Mouse (Mus musculus) embryonic facial prominence, embryonic 15.5 days (tissue): ENCODE measurements around the gene Apoh. TPM values are rescaled to one million over a fixed set of nuclear protein-coding genes. Genes with fewer than 3 reads are reported as not detected.

Experiments
- ATAC-seq: fragments of 200-750 bp; cut with Nextera tagmentation; 2 replicates; pipeline ENCODE4 v1.8.0; 2017; ENCODE audit warnings: low read depth, moderate TSS enrichment; ENCODE audit not compliant: insufficient number of reproducible peaks, low FRiP score, low TSS enrichment
- H3K27ac ChIP-seq: fragments of 300-500 bp; sonication (generic); replicated peaks from 2 replicates; pipeline ENCODE4 v1.5.1; 2015; ENCODE audit warnings: mild to moderate bottlenecking, inconsistent platforms
- H3K27me3 ChIP-seq: fragments of 300-500 bp; sonication (generic); 2 replicates; pipeline ENCODE4 v1.6.1; 2015; ENCODE audit warnings: inconsistent platforms
- H3K36me3 ChIP-seq: fragments of 300-500 bp; sonication (generic); 2 replicates; pipeline ENCODE4 v1.6.1; 2015; ENCODE audit warnings: mild to moderate bottlenecking, inconsistent platforms
- H3K4me1 ChIP-seq: fragments of 300-500 bp; sonication (generic); 2 replicates; pipeline ENCODE4 v1.6.1; 2015; ENCODE audit warnings: inconsistent platforms
- H3K4me2 ChIP-seq: fragments of 300-500 bp; sonication (generic); replicated peaks from 2 replicates; pipeline ENCODE4 v1.6.1; 2015; ENCODE audit warnings: mild to moderate bottlenecking, inconsistent platforms
- H3K4me3 ChIP-seq: fragments of 300-500 bp; sonication (generic); replicated peaks from 2 replicates; pipeline ENCODE4 v1.5.1; 2015; ENCODE audit warnings: mild to moderate bottlenecking, inconsistent platforms
- H3K9ac ChIP-seq: fragments of 300-500 bp; sonication (generic); 2 replicates; pipeline ENCODE4 v1.6.1; 2015; ENCODE audit warnings: inconsistent platforms
- H3K9me3 ChIP-seq: fragments of 300-500 bp; sonication (generic); replicated peaks from 2 replicates; pipeline ENCODE4 v1.6.1; 2016; ENCODE audit warnings: inconsistent platforms
- WGBS: fragments of 180-500 bp; shearing (Covaris S2); methylation state at CpG from one replicate; pipeline ENCODE4 v1.1.7; 2015; 5-methylcytosine and 5-hydroxymethylcytosine counted together
- polyA plus RNA-seq: library from polyadenylated mRNA; unstranded; fragments of >200 nt; fragmentation: Nextera tagmentation; extraction: Ambion mirVana; gene quantifications from 2 replicates; pipeline ENCODE4 v1.2.1, GENCODE M21; 2015

The Apoh gene
- polyA plus RNA-seq = 0.62 TPM in 1 of 2 replicates, not detected in the other

GRCm38 (mm10) chr11:108342781-108343768 lies at the start of gene Apoh:
Apoh (plus strand) TSS chr11:108343354.
- Histone ChIP-seq H3K27ac (peak within 1 kb of the TSS; percentile 78), H3K4me2 (peak within 1 kb of the TSS; percentile 94), H3K4me3 (peak within 1 kb of the TSS; percentile 77), H3K9me3 (no peaks in the 10 kb centered on the region), H3K4me1 (peaks cover 22% of the 10 kb centered on the region), H3K27me3 (no peaks in the 10 kb centered on the region), H3K9ac (peak within 1 kb of the TSS; percentile 70), H3K36me3 (0 out of 2 replicates have a peak, but pooled peaks cover 3% of the 10 kb centered on the region)
- WGBS = under 1% methylated on average over 75 of the region's 75 CpGs
- ATAC-seq = 0 out of 2 replicates have a peak, but pooled peaks have one; percentile 0

- Histone ChIP-seq H3K27me3 (no peaks in the 10 kb centered on the region), H3K4me1 (no peaks in the 10 kb centered on the region), H3K9ac (no peak overlapping the region), H3K36me3 (no peaks in the 10 kb centered on the region), H3K4me3 (no peak overlapping the region), H3K4me2 (no peak overlapping the region), H3K9me3 (no peaks in the 10 kb centered on the region), H3K27ac (no peak overlapping the region)
- ATAC-seq = no peak
- WGBS = 65% methylated on average over 3 of the region's 3 CpGs
Observed at GRCm38 (mm10) chr11:108293843-108294242, 49.3 kb upstream of the Apoh start.

- no peak overlapping the region for H3K4me3 ChIP-seq
- 91% methylated on average over 12 of the region's 12 CpGs for WGBS
- no peaks in the 10 kb centered on the region for H3K9me3 ChIP-seq
- H3K36me3 ChIP-seq = no peaks in the 10 kb centered on the region
- H3K4me1 ChIP-seq = no peaks in the 10 kb centered on the region
- no peak overlapping the region for H3K4me2 ChIP-seq
- no peak overlapping the region for H3K27ac ChIP-seq
- no peak for ATAC-seq
- no peak overlapping the region for H3K9ac ChIP-seq
- H3K27me3 ChIP-seq = no peaks in the 10 kb centered on the region
Observed at GRCm38 (mm10) chr11:108294305-108294813, 48.8 kb upstream of the Apoh start.

- no peaks in the 10 kb centered on the region for H3K9me3 ChIP-seq
- H3K4me3 ChIP-seq = no peak overlapping the region
- no peaks in the 10 kb centered on the region for H3K27me3 ChIP-seq
- H3K4me2 ChIP-seq = no peak overlapping the region
- H3K36me3 ChIP-seq = no peaks in the 10 kb centered on the region
- no peak overlapping the region for H3K27ac ChIP-seq
- 0 out of 2 replicates have a peak, but pooled peaks cover 5% of the 10 kb centered on the region for H3K4me1 ChIP-seq
- H3K9ac ChIP-seq = no peak overlapping the region
- no peak for ATAC-seq
Observed at GRCm38 (mm10) chr11:108295373-108295772, 47.8 kb upstream of the Apoh start.

- WGBS = 50% methylated on average over 8 of the region's 8 CpGs
Observed at GRCm38 (mm10) chr11:108297956-108298355, 45.2 kb upstream of the Apoh start.

GRCm38 (mm10) chr11:108299913-108300312 lies 43.2 kb upstream of the Apoh start:
- peaks cover 13% of the 10 kb centered on the region; the same call in 1 of the 2 replicates for H3K4me1 ChIP-seq
- no peaks in the 10 kb centered on the region for H3K27me3 ChIP-seq
- H3K9ac ChIP-seq = no peak overlapping the region
- no peak overlapping the region for H3K4me3 ChIP-seq
- H3K4me2 ChIP-seq = no peak overlapping the region
- ATAC-seq = no peak
- H3K36me3 ChIP-seq = no peaks in the 10 kb centered on the region
- no peaks in the 10 kb centered on the region for H3K9me3 ChIP-seq
- H3K27ac ChIP-seq = no peak overlapping the region
- WGBS = 63% methylated on average over 10 of the region's 10 CpGs

More at GRCm38 (mm10) chr11:108297956-108298355, 45.2 kb upstream of the Apoh start:
- Histone ChIP-seq H3K4me3 (no peak overlapping the region), H3K36me3 (no peaks in the 10 kb centered on the region), H3K27ac (no peak overlapping the region), H3K9me3 (no peaks in the 10 kb centered on the region), H3K27me3 (no peaks in the 10 kb centered on the region), H3K4me1 (peaks cover 13% of the 10 kb centered on the region; the same call in 1 of the 2 replicates), H3K4me2 (no peak overlapping the region), H3K9ac (no peak overlapping the region)
- ATAC-seq = no peak

GRCm38 (mm10) chr11:108300443-108300842 lies 42.7 kb upstream of the Apoh start:
- peaks cover 13% of the 10 kb centered on the region; the same call in 1 of the 2 replicates for H3K4me1 ChIP-seq
- H3K27ac ChIP-seq = no peak overlapping the region
- H3K27me3 ChIP-seq = no peaks in the 10 kb centered on the region
- WGBS = 87% methylated on average over 1 of the region's 1 CpGs
- no peaks in the 10 kb centered on the region for H3K9me3 ChIP-seq
- no peak for ATAC-seq
- H3K4me2 ChIP-seq = no peak overlapping the region
- no peaks in the 10 kb centered on the region for H3K36me3 ChIP-seq
- H3K4me3 ChIP-seq = no peak overlapping the region
- no peak overlapping the region for H3K9ac ChIP-seq

- ATAC-seq = no peak
- H3K9ac ChIP-seq = no peak overlapping the region
- no peak overlapping the region for H3K27ac ChIP-seq
- no peak overlapping the region for H3K4me3 ChIP-seq
- H3K9me3 ChIP-seq = no peaks in the 10 kb centered on the region
- peaks cover 13% of the 10 kb centered on the region; the same call in 1 of the 2 replicates for H3K4me1 ChIP-seq
- no peaks in the 10 kb centered on the region for H3K27me3 ChIP-seq
- 89% methylated on average over 6 of the region's 6 CpGs for WGBS
- H3K4me2 ChIP-seq = no peak overlapping the region
- no peaks in the 10 kb centered on the region for H3K36me3 ChIP-seq
Observed at GRCm38 (mm10) chr11:108301036-108301435, 42.1 kb upstream of the Apoh start.

- Histone ChIP-seq H3K27me3 (no peaks in the 10 kb centered on the region), H3K36me3 (no peaks in the 10 kb centered on the region), H3K9me3 (no peaks in the 10 kb centered on the region), H3K4me1 (peaks cover 13% of the 10 kb centered on the region; the same call in 1 of the 2 replicates), H3K4me3 (no peak overlapping the region), H3K4me2 (no peak overlapping the region), H3K27ac (no peak overlapping the region), H3K9ac (no peak overlapping the region)
- WGBS = 60% methylated on average over 10 of the region's 10 CpGs
- no peak for ATAC-seq
Observed at GRCm38 (mm10) chr11:108301796-108302490, 41.2 kb upstream of the Apoh start.

- Histone ChIP-seq H3K27me3 (no peaks in the 10 kb centered on the region), H3K4me3 (no peak overlapping the region), H3K4me1 (peaks cover 13% of the 10 kb centered on the region; the same call in 1 of the 2 replicates), H3K4me2 (no peak overlapping the region), H3K36me3 (no peaks in the 10 kb centered on the region), H3K9ac (no peak overlapping the region), H3K27ac (no peak overlapping the region), H3K9me3 (no peaks in the 10 kb centered on the region)
- 87% methylated on average over 4 of the region's 4 CpGs for WGBS
- ATAC-seq = no peak
Observed at GRCm38 (mm10) chr11:108303787-108304186, 39.4 kb upstream of the Apoh start.

- Histone ChIP-seq H3K4me1 (0 out of 2 replicates have a peak, but pooled peaks cover under 1% of the 10 kb centered on the region), H3K27me3 (no peaks in the 10 kb centered on the region), H3K4me3 (no peak overlapping the region), H3K9ac (no peak overlapping the region), H3K9me3 (no peaks in the 10 kb centered on the region), H3K27ac (no peak overlapping the region), H3K36me3 (no peaks in the 10 kb centered on the region), H3K4me2 (no peak overlapping the region)
- no peak for ATAC-seq
- 81% methylated on average over 7 of the region's 7 CpGs for WGBS
Observed at GRCm38 (mm10) chr11:108307258-108307657, 35.9 kb upstream of the Apoh start.
